Comparison of ENCODE assay signal across 8 mouse cellular contexts in genomic region chr2:74964980-74965379, GRCm38 (mm10).
DNase-seq lines count a peak whose midpoint lies in the region; ATAC-seq and TF ChIP-seq lines count a peak whose summit lies in the region.

No protein-coding gene starts in this region.

- no peaks in the 10 kb centered on the region for H3K9me3 ChIP-seq in forebrain, embryonic 11.5 days (ENCODE audit: control insufficient read depth, low read length)
- no peaks in the 10 kb centered on the region for H3K9me3 ChIP-seq in forebrain, embryonic 15.5 days
- H3K9me3 ChIP-seq in intestine, embryonic 15.5 days = no peaks in the 10 kb centered on the region
- H3K9me3 ChIP-seq in intestine, postnatal 0 days (ENCODE audit: control insufficient read depth) = no peaks in the 10 kb centered on the region
- H3K9me3 ChIP-seq in midbrain, embryonic 13.5 days = no peaks in the 10 kb centered on the region

- no peak for TF ChIP-seq CTCF in intestine, postnatal 0 days (IDR thresholded peaks at IDR 0.05; ENCODE audit: low read depth)

- 0 out of 2 replicates have a peak, but pooled peaks cover 3% of the 10 kb centered on the region for H3K4me1 ChIP-seq in forebrain, embryonic 11.5 days (replicated peaks; ENCODE audit: control insufficient read depth, insufficient read depth, low read length)
- peaks cover 7% of the 10 kb centered on the region; the same call in 1 of the 2 replicates for H3K4me1 ChIP-seq in forebrain, embryonic 15.5 days
- H3K4me1 ChIP-seq in intestine, embryonic 15.5 days (replicated peaks) = no peaks in the 10 kb centered on the region
- no peaks in the 10 kb centered on the region for H3K4me1 ChIP-seq in intestine, postnatal 0 days (replicated peaks; ENCODE audit: control insufficient read depth, insufficient read depth, low read length)
- H3K4me1 ChIP-seq in midbrain, embryonic 13.5 days (replicated peaks) = peaks cover 10% of the 10 kb centered on the region

- peak overlapping the region; percentile 0; the same call in 1 of the 2 replicates for H3K4me2 ChIP-seq in forebrain, embryonic 11.5 days (ENCODE audit: low read depth, low read length, severe bottlenecking)
- no peak overlapping the region for H3K4me2 ChIP-seq in forebrain, embryonic 15.5 days (replicated peaks)
- no peak overlapping the region for H3K4me2 ChIP-seq in intestine, embryonic 15.5 days (replicated peaks)
- no peak overlapping the region for H3K4me2 ChIP-seq in intestine, postnatal 0 days (replicated peaks; ENCODE audit: low read depth)
- peak overlapping the region; percentile 33; the same call in 1 of the 2 replicates for H3K4me2 ChIP-seq in midbrain, embryonic 13.5 days (replicated peaks)

- H3K27me3 ChIP-seq in forebrain, embryonic 11.5 days (ENCODE audit: control insufficient read depth, insufficient read depth, low read length) = peaks cover 3% of the 10 kb centered on the region; the same call in 1 of the 2 replicates
- H3K27me3 ChIP-seq in forebrain, embryonic 15.5 days = no peaks in the 10 kb centered on the region
- no peaks in the 10 kb centered on the region for H3K27me3 ChIP-seq in intestine, embryonic 15.5 days (replicated peaks)
- peaks cover 7% of the 10 kb centered on the region; the same call in 1 of the 2 replicates for H3K27me3 ChIP-seq in intestine, postnatal 0 days (replicated peaks; ENCODE audit: control insufficient read depth, insufficient read depth, low read length)
- 0 out of 2 replicates have a peak, but pooled peaks cover 8% of the 10 kb centered on the region for H3K27me3 ChIP-seq in midbrain, embryonic 13.5 days

- no peak overlapping the region for H3K27ac ChIP-seq in forebrain, embryonic 11.5 days (ENCODE audit: low read depth, low read length)
- H3K27ac ChIP-seq in forebrain, embryonic 15.5 days (replicated peaks) = no peak overlapping the region
- H3K27ac ChIP-seq in intestine, embryonic 15.5 days = peak overlapping the region; percentile 51; the same call in 1 of the 2 replicates
- no peak overlapping the region for H3K27ac ChIP-seq in intestine, postnatal 0 days (ENCODE audit: low read depth, low read length)
- H3K27ac ChIP-seq in midbrain, embryonic 13.5 days = no peak overlapping the region

- no peak for DNase-seq in forebrain, embryonic 11.5 days (ENCODE audit: low spot score)
- peak; percentile 3 for DNase-seq in brain, adult 2 months (ENCODE audit: low read depth, low spot score)
- DNase-seq in spleen, adult 12 weeks (ENCODE audit: low spot score) = no peak
- no peak for DNase-seq in adrenal gland, adult 8-10 months

- WGBS in forebrain, embryonic 11.5 days = 44% methylated on average over 3 of the region's 3 CpGs
- 48% methylated on average over 3 of the region's 3 CpGs for WGBS in forebrain, embryonic 15.5 days
- 54% methylated on average over 3 of the region's 3 CpGs for WGBS in intestine, embryonic 15.5 days
- 43% methylated on average over 3 of the region's 3 CpGs for WGBS in intestine, postnatal 0 days
- 47% methylated on average over 3 of the region's 3 CpGs for WGBS in midbrain, embryonic 13.5 days

- ATAC-seq in forebrain, embryonic 11.5 days (replicated peaks; ENCODE audit: low FRiP score) = no peak
- ATAC-seq in forebrain, embryonic 15.5 days (replicated peaks) = no peak
- no peak for ATAC-seq in intestine, embryonic 15.5 days
- no peak for ATAC-seq in intestine, postnatal 0 days
- ATAC-seq in midbrain, embryonic 13.5 days = peak; percentile 30; the same call in 1 of the 2 replicates

- no peak overlapping the region for H3K9ac ChIP-seq in forebrain, embryonic 11.5 days (ENCODE audit: low read length)
- H3K9ac ChIP-seq in forebrain, embryonic 15.5 days (replicated peaks) = no peak overlapping the region
- H3K9ac ChIP-seq in intestine, embryonic 15.5 days = no peak overlapping the region
- H3K9ac ChIP-seq in intestine, postnatal 0 days (ENCODE audit: low read depth, low read length) = no peak overlapping the region
- no peak overlapping the region; the same call in 1 of the 2 replicates for H3K9ac ChIP-seq in midbrain, embryonic 13.5 days (replicated peaks)

- H3K4me3 ChIP-seq in forebrain, embryonic 11.5 days (ENCODE audit: low read depth, low read length) = no peak overlapping the region
- H3K4me3 ChIP-seq in forebrain, embryonic 15.5 days = no peak overlapping the region
- H3K4me3 ChIP-seq in intestine, embryonic 15.5 days (replicated peaks) = no peak overlapping the region
- no peak overlapping the region for H3K4me3 ChIP-seq in intestine, postnatal 0 days (ENCODE audit: low read depth, low read length)
- no peak overlapping the region for H3K4me3 ChIP-seq in midbrain, embryonic 13.5 days (replicated peaks)

- no peaks in the 10 kb centered on the region for H3K36me3 ChIP-seq in forebrain, embryonic 11.5 days (ENCODE audit: control insufficient read depth, insufficient read depth, low read length)
- no peaks in the 10 kb centered on the region for H3K36me3 ChIP-seq in forebrain, embryonic 15.5 days
- H3K36me3 ChIP-seq in intestine, embryonic 15.5 days = no peaks in the 10 kb centered on the region
- no peaks in the 10 kb centered on the region for H3K36me3 ChIP-seq in intestine, postnatal 0 days (ENCODE audit: control insufficient read depth, insufficient read depth)
- H3K36me3 ChIP-seq in midbrain, embryonic 13.5 days = no peaks in the 10 kb centered on the region

Comparison
In these comparisons a context has a peak if more than half of its experiments do, and no peak if none do; other contexts are left out.
1. H3K4me2 ChIP-seq: peak in forebrain, embryonic 11.5 days (single experiment) and midbrain, embryonic 13.5 days (single experiment); none in forebrain, embryonic 15.5 days (single experiment), intestine, embryonic 15.5 days (single experiment) and intestine, postnatal 0 days (single experiment).